Mouse (Mus musculus) c-Kit-positive CD71-positive TER-119-positive erythroid progenitor cells, embryonic 14.5 days (primary cell): ENCODE results near the gene Dnaaf1.

Source experiments
- DNase-seq: peaks from one replicate; pipeline ENCODE4 v3.0.0-alpha.2; 2013; ENCODE audit warnings: low spot score

Dnaaf1 gene

GRCm38 (mm10) chr8:119572411-119572810 lies 2.6 kb upstream of the Dnaaf1 start:
- no peak for DNase-seq

GRCm38 (mm10) chr8:119575366-119575726 lies 311 bp downstream of the Dnaaf1 start:
- DNase-seq: no peak

GRCm38 (mm10) chr8:119579096-119579495 lies 4.1 kb downstream of the Dnaaf1 start:
- no peak for DNase-seq

GRCm38 (mm10) chr8:119580441-119581161 lies 5.6 kb downstream of the Dnaaf1 start:
- no peak for DNase-seq

- DNase-seq: no peak
Measured at GRCm38 (mm10) chr8:119585901-119586300, 10.9 kb downstream of the Dnaaf1 start.

GRCm38 (mm10) chr8:119588321-119588720 lies 13.3 kb downstream of the Dnaaf1 start:
- DNase-seq: no peak

GRCm38 (mm10) chr8:119588844-119589243 lies 13.8 kb downstream of the Dnaaf1 start:
- DNase-seq: no peak

- DNase-seq: no peak
Measured at GRCm38 (mm10) chr8:119590348-119590747, 15.3 kb downstream of the Dnaaf1 start.

GRCm38 (mm10) chr8:119591456-119591855 lies 16.4 kb downstream of the Dnaaf1 start:
- no peak for DNase-seq

- DNase-seq: no peak
Measured at GRCm38 (mm10) chr8:119603771-119604170, 28.7 kb downstream of the Dnaaf1 start.

- peak; percentile 43 for DNase-seq
Measured at GRCm38 (mm10) chr8:119604398-119604803, 29.4 kb downstream of the Dnaaf1 start.

- DNase-seq: peak; percentile 91
Measured at GRCm38 (mm10) chr8:119604996-119605395, 30.0 kb downstream of the Dnaaf1 start, which contains the start of gene Taf1c. Gene Taf1c (minus strand): TSS chr8:119605222.

GRCm38 (mm10) chr8:119606224-119606623 lies 31.2 kb downstream of the Dnaaf1 start:
- no peak for DNase-seq

GRCm38 (mm10) chr8:119612471-119612870 lies 37.4 kb downstream of the Dnaaf1 start, which contains the start of gene Adad2:
Gene Adad2 (plus strand): TSS chr8:119612747.
- no peak for DNase-seq

GRCm38 (mm10) chr8:119615096-119615495 lies 40.1 kb downstream of the Dnaaf1 start:
- DNase-seq: no peak

GRCm38 (mm10) chr8:119616358-119616757 lies 41.3 kb downstream of the Dnaaf1 start:
- DNase-seq: no peak

GRCm38 (mm10) chr8:119616811-119617210 lies 41.8 kb downstream of the Dnaaf1 start:
- no peak for DNase-seq

GRCm38 (mm10) chr8:119617586-119617985 lies 42.6 kb downstream of the Dnaaf1 start:
- no peak for DNase-seq

GRCm38 (mm10) chr8:119618887-119619286 lies 43.9 kb downstream of the Dnaaf1 start:
- DNase-seq: no peak

- DNase-seq: no peak
Measured at GRCm38 (mm10) chr8:119620116-119620840, 45.2 kb downstream of the Dnaaf1 start.

GRCm38 (mm10) chr8:119620848-119621465 lies 45.9 kb downstream of the Dnaaf1 start:
- no peak for DNase-seq

- DNase-seq: no peak
Measured at GRCm38 (mm10) chr8:119622555-119622954, 47.5 kb downstream of the Dnaaf1 start.

GRCm38 (mm10) chr8:119623061-119623460 lies 48.0 kb downstream of the Dnaaf1 start:
- DNase-seq: no peak
